10 mouse cellular contexts compared by ENCODE assay signal in the genomic region with DNA sequence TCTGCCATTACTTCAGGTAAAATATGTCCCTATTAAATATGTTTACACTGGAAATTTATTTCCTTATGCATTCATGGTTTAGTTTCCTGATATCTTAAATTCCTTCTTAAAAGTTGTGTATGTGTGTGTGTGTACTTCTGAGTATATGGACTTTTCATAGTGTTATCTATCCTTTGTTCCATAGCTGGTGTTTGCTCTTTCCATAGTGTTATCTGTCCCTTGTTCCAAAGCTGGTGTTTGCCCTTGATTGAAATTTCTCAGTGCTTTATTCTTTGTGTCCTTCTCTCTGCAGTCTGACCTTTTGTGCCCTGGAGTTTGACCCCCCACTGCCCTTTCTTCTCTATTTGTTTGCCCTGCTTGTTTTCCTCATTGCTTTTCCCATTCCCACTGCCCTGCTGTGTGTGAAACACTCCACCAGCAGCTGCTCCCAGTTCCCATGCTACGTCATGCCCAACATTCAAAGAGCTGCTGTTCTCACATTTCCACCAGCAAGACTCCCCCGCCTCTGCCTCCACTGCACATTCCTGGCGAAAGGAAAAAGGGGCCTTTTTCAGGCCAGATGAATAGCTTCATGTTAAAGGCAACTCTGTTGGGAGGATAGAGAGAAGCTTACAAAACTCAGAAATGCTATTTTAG.
DNase-seq lines count a peak whose midpoint lies in the region; ATAC-seq lines count a peak whose summit lies in the region.
"Had no signal": no experiment of that assay in that cellular context is flagged by ENCODE, and none has a peak within 500 bp of the region (broad histone marks: within the 10 kb centered on the region; RNA-seq: fewer than 3 reads in every experiment).

No protein-coding gene starts in this region.

- no peak overlapping the region for H3K9ac ChIP-seq in kidney, embryonic 15.5 days
- H3K9ac ChIP-seq in liver, embryonic 16.5 days (ENCODE audit: low read depth, low read length) = no peak overlapping the region
- no peak overlapping the region for H3K9ac ChIP-seq in neural tube, embryonic 14.5 days (replicated peaks; ENCODE audit: low read depth, low read length)
- H3K9ac ChIP-seq: embryonic facial prominence, embryonic 12.5 days; limb, embryonic 15.5 days had no signal

- no peaks in the 10 kb centered on the region for H3K4me1 ChIP-seq in kidney, embryonic 15.5 days
- H3K4me1 ChIP-seq in liver, embryonic 16.5 days (ENCODE audit: control insufficient read depth, low read depth, low read length) = no peaks in the 10 kb centered on the region
- H3K4me1 ChIP-seq in neural tube, embryonic 14.5 days (ENCODE audit: control insufficient read depth, insufficient read depth, low read length) = no peaks in the 10 kb centered on the region
- H3K4me1 ChIP-seq: embryonic facial prominence, embryonic 12.5 days; limb, embryonic 15.5 days had no signal

- no peak for DNase-seq in kidney, adult 9 months
- peak; percentile 50 for DNase-seq in forelimb bud, embryonic 11.5 days (ENCODE audit: low read depth, low spot score)
- DNase-seq in layer of hippocampus, adult 8-10 months (ENCODE audit: low spot score in 2 of 2) = peak; percentile 15 to 28
- DNase-seq in urinary bladder, postnatal 10 days (ENCODE audit: low spot score) = no peak

- no peak overlapping the region for H3K4me2 ChIP-seq in kidney, embryonic 15.5 days
- H3K4me2 ChIP-seq in liver, embryonic 16.5 days (ENCODE audit: low read depth, low read length) = no peak overlapping the region
- H3K4me2 ChIP-seq in neural tube, embryonic 14.5 days (ENCODE audit: low read depth, low read length) = no peak overlapping the region
- H3K4me2 ChIP-seq: embryonic facial prominence, embryonic 12.5 days; limb, embryonic 15.5 days had no signal

- no peaks in the 10 kb centered on the region for H3K9me3 ChIP-seq in kidney, embryonic 15.5 days (replicated peaks)
- no peaks in the 10 kb centered on the region for H3K9me3 ChIP-seq in liver, embryonic 16.5 days (replicated peaks; ENCODE audit: control insufficient read depth, low read length)
- H3K9me3 ChIP-seq in neural tube, embryonic 14.5 days (ENCODE audit: control insufficient read depth, low read length) = no peaks in the 10 kb centered on the region
- H3K9me3 ChIP-seq: embryonic facial prominence, embryonic 12.5 days; limb, embryonic 15.5 days had no signal

- 36% methylated on average over 3 of the region's 3 CpGs for WGBS in kidney, embryonic 15.5 days
- 43% methylated on average over 3 of the region's 3 CpGs for WGBS in liver, embryonic 16.5 days (ENCODE audit: insufficient replicate concordance)
- WGBS in neural tube, embryonic 14.5 days = 22% methylated on average over 3 of the region's 3 CpGs

- no peaks in the 10 kb centered on the region for H3K36me3 ChIP-seq in kidney, embryonic 15.5 days
- H3K36me3 ChIP-seq in liver, embryonic 16.5 days (ENCODE audit: control insufficient read depth, insufficient read depth) = no peaks in the 10 kb centered on the region
- no peaks in the 10 kb centered on the region for H3K36me3 ChIP-seq in neural tube, embryonic 14.5 days (ENCODE audit: control insufficient read depth, insufficient read depth, low read length)
- H3K36me3 ChIP-seq: embryonic facial prominence, embryonic 12.5 days; limb, embryonic 15.5 days had no signal

- no peak overlapping the region for H3K27ac ChIP-seq in kidney, embryonic 15.5 days
- no peak overlapping the region for H3K27ac ChIP-seq in liver, embryonic 16.5 days (ENCODE audit: low read length)
- no peak overlapping the region for H3K27ac ChIP-seq in neural tube, embryonic 14.5 days (ENCODE audit: low read depth, low read length)
- H3K27ac ChIP-seq: embryonic facial prominence, embryonic 12.5 days; limb, embryonic 15.5 days had no signal

- H3K4me3 ChIP-seq in kidney, embryonic 15.5 days (replicated peaks) = no peak overlapping the region
- H3K4me3 ChIP-seq in liver, embryonic 16.5 days (ENCODE audit: low read depth, low read length) = no peak overlapping the region
- no peak overlapping the region for H3K4me3 ChIP-seq in neural tube, embryonic 14.5 days (ENCODE audit: low read depth, low read length)
- H3K4me3 ChIP-seq: embryonic facial prominence, embryonic 12.5 days; limb, embryonic 15.5 days had no signal

- ATAC-seq in kidney, embryonic 15.5 days (replicated peaks; ENCODE audit: low FRiP score) = peak; percentile 93
- peak; percentile 74 for ATAC-seq in liver, embryonic 16.5 days (ENCODE audit: low read depth)
- ATAC-seq in neural tube, embryonic 14.5 days (ENCODE audit: low read depth) = peak; percentile 88
- no peak for ATAC-seq in CD4-positive, CD25-positive, alpha-beta regulatory T cell, adult 4 months

- no peaks in the 10 kb centered on the region for H3K27me3 ChIP-seq in kidney, embryonic 15.5 days
- H3K27me3 ChIP-seq in liver, embryonic 16.5 days (ENCODE audit: control insufficient read depth, insufficient read depth, low read depth, low read length) = no peaks in the 10 kb centered on the region
- H3K27me3 ChIP-seq in neural tube, embryonic 14.5 days (ENCODE audit: control insufficient read depth, insufficient read depth, low read length) = no peaks in the 10 kb centered on the region
- H3K27me3 ChIP-seq: embryonic facial prominence, embryonic 12.5 days; limb, embryonic 15.5 days had no signal

Comparison
In these comparisons a context has a peak if more than half of its experiments do, and no peak if none do; other contexts are left out.
1. DNase-seq: peak in forelimb bud, embryonic 11.5 days (single experiment) and layer of hippocampus, adult 8-10 months (2 of 2); none in kidney, adult 9 months (single experiment) and urinary bladder, postnatal 10 days (single experiment).